Mouse (Mus musculus) layer of hippocampus, adult 11-12 months (tissue): Measurements from ENCODE around the gene Cdh23.

Experiments used
- DNase-seq: peaks from one replicate; pipeline ENCODE4 v3.0.0; 2022; ENCODE audit warnings: low spot score

Gene Cdh23

DNA sequence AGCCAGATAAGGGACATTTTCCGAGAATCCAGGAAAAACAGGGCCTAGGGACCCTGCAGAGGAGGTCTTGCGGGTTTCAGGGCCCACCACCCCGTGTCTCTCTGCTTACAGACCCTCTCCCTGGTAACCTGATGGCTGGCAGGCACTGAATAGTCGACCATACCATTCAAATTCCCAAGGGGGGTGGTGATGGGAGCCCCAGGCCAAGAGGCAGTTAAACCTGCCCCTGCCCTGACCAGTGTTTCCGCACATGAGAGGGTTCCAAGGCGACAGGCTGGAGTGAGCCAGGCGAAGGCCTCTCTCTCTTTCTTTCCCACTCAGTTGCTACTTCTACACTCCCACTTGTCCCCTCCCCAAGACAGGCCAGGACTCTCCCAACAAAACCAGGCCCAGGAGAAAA, 296.8 kb downstream of the Cdh23 start, which contains the start of gene Gm17455:
Gene Gm17455, plus strand, starts transcription at position 278 of the 400 bp plus-strand sequence.
- no peak for DNase-seq

DNA sequence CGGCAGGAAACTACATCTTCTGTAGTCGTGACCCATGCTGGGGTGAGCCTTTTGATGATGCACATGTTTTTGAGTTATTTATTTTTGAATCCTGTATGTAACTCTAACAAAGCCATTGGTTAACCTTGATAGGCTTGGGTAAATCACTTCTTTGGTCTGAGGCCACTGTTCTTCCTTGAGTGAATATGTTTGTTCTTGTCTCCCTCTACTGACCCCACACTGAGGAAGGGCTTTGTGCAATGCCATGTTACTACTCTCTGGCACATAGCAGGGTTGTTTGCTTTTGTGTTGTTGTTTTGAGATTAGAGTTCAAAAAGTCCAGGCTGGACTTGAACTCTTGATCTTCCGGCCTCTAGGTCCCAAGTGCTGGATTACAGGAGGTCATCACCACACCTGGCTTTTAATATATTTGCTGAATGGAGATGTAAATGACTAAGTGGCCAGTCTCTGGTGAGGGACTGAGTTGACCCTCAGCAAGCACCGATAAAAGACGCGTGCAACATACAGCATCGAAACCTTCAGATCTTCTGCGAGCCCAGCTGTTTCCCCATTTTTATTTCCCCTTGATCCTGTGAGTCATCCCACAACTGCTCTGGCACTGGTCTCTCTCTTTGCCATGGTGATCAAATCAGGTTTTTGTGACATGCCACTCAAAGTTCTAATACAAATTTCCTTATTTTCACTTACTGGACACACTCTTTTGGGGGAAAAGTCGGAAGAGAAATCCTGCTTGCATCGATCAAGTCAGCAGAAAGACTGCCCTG, 298.1 kb downstream of the Cdh23 start:
- no peak for DNase-seq

DNA sequence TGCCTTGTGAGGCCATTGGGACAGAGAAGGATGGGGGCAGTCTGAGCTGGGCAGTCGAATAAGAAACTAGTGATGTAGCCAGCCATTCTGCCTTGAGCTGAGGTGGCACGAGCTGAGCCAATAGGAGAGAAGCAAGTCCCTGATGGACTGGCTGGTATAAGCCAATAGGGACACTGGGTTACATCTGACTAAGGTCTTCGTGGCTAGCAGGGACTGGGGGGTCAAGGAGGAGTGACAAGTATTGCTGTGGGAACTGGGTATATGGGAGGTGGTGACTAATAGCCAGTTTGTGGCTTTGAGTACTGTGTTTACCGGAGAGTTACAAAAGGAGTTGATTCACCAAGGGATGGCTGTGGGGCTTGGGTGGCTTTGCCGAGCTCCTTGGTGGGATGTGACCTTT, 300.7 kb downstream of the Cdh23 start:
- DNase-seq, result no peak

DNA sequence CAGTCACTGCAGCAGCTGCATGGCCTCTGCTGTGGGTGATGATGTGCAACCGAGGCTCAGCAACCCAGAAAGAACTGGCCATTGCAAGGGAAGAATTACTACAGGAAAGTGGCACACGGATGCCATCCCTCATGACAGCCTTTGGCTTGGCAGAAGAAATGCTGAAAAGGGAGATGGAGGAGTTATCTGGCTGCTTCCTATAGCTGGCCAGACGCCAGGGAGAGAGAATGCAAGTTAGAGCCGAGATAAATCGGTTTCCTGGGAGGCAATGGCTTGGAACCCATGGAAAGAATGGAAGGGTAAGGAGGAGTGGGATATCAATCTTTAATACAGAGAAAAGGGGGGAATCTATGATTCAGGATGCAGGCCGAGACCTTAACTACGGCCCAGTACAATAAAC, 301.4 kb downstream of the Cdh23 start:
- DNase-seq, result no peak

DNA sequence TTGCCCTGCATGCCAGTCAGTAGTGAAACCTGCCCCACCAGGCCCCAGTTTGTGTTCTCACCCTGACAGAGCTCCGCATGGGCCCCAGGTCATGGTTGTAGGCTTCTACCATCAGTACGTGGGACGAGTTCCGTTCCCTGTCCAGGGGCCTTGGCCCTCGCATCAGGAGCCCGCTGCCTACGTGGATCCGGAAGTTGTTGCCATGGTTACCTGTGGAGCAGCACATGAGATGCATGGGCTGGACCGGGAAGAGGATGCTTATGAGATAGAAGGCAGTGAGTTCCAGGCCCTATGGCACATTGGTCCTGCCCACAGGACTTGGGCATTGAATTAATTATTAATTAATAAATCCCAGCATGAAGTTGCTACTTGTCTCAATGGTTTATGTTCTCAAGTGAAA, 304.6 kb downstream of the Cdh23 start:
- no peak for DNase-seq

DNA sequence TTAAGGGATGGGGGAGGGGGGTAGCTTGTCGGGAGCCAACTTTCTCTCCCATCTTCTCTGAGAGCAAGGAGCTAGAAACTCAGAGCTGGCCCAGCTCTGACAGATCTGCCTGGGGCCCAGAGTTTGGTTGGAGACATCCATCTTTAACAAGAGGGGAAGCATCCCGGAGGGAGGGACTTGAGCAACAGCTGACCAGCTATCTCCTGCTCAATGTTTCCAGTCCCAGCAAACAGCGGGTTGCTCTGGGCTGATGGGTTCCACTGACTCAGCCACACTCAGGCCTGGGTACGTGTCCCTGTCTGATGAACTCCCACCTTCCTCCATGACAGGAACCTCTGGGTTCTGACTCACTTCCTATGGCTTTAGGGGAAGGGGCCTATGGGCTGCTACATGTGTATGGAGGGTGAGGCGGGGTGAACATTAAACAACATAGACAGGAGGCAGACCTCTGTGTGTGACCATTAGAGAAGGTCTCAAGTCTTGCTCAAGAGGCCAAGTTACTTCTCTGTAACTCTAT, 305.3 kb downstream of the Cdh23 start:
- DNase-seq, result no peak

DNA sequence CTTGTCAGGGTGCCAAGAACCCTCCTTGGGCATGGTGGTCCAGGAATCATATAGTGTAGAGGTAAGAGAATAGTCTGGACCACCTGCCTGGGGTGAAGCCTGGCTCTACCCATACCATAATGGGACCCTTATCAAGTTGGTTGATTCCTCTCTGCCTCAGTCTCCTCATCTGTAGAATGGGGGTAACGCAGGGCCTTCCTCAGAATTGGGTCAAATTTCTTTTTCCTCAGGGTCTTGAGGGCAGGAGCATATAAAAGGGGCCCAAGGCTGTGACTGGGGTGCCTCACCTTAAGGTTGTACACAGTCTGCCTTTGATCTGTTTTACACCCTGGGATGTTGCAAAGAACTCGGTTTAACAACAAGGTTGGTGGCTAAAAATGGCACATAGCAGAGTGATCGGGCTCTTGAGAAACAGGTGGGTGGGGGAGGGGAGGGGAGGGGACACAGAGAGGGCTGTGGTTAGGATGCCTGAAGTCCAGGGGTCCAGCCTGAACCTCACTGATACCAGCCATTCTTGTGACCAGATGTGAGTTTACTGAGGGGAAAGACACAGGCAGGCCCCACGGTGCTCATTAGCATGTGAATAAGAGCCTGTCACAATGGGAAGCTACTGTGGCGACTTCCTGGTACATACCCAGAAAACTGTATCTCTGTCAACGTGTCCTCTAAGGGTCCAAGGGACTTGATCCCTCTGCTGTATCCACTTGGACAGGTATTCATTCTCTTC, 305.9 kb downstream of the Cdh23 start:
- DNase-seq, result no peak

DNA sequence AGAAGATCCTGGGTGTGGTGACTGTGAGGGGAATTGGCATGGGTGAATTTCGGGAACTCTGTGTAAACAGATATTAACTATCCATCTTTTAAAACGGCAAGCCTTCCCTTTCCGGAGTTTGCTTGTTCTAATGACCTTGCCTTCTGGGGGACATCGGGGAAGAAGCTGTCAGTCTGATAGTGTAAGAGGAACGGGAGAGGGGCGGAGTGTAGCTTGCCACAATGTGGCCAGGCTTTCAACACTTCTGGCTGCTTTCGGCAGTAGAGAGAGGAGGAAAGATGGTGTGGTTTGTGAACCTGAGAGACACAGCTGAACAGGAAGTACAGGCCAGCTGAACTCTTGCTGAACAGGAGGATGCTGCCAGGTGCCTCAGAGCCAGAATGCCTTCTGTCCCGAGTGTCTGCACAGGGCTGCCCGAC, 306.8 kb downstream of the Cdh23 start:
- DNase-seq, result no peak

DNA sequence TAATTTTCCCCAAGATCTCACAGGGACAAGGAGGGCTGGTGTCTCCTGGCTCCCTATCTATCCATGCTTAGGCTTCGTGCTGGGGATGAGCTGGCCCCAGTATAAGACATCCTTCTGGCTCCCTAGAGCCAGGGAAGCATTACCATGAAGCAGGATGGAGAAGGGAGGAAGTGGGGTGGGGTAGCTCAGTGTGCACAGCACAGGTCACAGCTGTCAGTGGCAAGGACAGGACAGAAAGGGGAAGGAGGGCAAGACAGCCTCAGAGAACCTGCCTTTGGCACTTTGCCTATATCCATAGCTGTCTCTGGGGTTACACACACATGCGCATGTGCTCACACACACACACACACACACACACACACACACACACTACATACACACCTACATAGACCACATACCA, 308.0 kb downstream of the Cdh23 start:
- no peak for DNase-seq

DNA sequence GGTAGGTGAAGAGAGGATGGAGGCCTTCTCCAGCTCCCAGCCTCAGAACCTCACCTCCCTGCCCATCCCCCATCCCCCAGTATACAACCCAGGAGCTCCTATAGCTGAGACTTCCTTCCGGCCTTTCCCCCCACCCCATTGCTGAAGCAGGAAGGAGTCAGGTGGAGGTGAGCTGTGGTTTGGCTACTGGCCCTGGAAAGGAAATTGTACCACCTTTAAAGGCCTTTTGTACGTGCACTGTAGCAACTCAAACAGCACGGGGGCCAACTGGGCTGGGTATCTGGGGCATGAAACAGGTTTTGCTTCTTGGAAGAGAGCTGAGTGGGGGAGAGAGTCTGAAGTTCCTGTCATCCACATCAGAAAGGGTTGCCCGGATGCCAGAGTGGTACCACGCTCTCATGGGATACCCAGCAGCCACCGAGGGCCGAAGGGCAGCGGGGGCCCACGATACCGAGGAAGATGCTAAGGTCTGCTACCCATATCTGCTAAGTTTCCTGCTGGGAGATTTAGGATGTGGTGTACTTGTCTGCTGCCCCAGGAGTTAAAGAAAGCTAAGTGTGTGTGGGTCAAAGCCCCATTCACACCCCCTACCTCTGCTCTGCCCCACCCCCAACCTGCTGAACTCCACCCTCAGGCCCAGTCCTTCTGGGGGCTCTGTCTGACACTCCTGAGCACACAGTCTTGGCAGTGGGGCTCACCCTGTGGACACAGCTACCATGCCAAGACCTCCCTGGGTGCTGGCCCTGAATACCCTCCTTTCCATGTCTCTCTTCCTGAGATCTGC, 315.0 kb downstream of the Cdh23 start:
- no peak for DNase-seq

DNA sequence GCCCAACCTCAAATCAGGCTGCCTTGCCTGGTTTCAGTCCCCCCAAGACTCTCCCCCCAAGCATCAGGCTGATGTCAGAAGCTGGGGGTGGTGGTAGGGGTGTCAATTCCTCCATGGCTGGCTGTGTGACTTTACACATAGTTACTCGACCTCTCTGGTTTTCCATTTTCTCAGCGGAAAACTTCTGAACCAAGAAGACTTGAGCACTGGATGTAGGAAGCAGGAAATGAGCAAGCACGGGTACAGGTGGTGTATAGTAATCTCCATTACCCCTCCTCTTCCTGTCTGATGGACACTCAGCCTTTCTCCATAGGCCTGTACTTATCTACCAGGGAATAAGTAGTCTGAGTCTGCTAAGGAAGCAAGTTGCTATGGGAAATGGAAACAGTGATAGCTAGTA, 316.1 kb downstream of the Cdh23 start:
- DNase-seq, result no peak

DNA sequence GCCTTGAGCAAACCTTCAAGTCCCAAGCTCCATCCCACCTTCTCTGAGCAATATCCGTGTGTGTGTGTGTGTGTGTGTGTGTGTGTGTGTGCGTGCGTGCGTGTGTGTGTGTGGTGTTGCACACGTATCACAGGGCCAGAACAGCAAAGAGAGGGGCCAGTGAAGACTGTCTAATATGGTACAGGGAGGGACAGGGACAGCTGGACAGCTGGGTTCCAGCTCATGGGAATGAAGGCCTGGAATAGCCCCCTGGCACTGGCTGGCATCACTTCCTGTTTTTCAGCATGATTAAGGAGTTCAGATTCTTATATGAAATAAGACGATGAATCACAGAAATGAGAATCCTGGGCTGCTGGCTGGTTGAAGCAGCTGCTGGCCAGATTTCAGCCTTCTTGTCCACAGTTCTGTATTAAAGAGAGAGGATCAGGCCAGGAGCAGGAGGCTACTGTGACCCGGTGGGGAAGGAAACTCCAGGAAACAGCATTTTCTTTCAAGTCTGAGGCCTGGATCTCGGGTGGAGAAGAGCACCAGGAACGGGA, 316.8 kb downstream of the Cdh23 start:
- no peak for DNase-seq

DNA sequence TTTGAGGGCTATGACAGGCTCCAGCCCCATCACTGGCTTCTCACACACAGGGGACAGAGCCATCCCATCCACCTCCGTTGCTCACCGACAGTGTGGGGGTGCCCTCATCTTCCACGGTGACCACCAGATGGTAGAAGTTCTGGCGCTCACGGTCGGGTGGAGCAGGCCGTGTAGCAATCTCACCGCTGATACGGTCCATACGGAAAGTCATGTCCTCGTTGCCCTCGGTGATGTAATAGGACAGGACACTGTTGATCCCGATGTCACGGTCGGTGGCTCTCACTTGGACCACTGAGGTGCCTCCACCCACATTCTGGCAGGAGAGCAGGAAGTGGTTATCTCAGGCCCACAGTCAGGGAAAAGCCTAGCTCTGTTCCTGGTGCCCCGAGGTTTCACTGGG, 319.6 kb downstream of the Cdh23 start:
- no peak for DNase-seq

DNA sequence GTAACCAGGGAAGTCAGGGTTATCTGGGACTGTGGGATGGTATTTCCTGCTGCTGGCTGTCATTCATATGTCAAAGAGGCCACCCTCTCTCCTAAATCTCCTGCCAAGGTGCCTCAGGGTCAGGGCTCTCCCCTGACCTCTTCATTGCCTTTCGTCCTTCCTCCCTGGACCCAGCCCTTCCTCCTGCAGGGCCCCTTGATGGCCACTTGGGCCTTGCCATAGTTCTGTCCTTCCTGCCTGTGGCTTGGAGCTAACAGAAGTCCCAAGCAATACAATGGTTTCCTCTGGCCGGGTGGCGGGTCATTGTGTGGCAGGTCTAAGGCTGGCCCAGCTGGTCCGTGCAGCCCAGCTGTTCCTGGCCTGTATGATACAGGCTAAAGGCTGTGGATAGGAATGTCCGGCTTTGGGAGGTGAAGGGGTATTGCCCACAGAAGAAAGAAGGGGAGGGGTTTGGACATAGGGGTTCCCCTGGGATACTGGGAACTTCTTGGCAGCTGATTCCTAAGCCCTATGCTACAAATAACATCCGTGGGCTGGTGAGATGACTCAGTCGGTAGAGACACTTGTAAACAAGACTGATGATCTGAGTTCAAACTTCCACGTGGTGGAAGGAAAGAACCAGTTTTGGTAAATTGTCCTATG, 322.2 kb downstream of the Cdh23 start:
- DNase-seq, result no peak

DNA sequence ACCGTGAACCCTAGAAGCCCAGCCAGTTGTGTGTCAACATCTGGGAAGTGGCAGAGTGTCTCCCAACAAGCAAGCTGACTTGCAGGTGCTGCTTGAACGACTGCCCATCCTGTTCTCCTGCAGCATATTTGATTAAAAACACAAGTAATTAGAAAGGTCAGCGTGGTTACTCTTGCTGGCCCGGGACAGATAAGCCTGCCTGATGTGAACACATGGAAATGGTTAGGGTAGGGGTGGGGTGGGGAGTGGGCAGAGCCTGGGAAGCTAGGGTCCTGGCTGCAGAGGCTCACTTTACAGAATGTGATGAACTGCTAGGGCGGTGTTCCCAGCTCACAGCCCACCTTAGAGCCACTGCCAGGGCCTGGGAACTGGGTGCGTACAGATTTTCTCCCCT, 322.8 kb downstream of the Cdh23 start:
- DNase-seq, result no peak

DNA sequence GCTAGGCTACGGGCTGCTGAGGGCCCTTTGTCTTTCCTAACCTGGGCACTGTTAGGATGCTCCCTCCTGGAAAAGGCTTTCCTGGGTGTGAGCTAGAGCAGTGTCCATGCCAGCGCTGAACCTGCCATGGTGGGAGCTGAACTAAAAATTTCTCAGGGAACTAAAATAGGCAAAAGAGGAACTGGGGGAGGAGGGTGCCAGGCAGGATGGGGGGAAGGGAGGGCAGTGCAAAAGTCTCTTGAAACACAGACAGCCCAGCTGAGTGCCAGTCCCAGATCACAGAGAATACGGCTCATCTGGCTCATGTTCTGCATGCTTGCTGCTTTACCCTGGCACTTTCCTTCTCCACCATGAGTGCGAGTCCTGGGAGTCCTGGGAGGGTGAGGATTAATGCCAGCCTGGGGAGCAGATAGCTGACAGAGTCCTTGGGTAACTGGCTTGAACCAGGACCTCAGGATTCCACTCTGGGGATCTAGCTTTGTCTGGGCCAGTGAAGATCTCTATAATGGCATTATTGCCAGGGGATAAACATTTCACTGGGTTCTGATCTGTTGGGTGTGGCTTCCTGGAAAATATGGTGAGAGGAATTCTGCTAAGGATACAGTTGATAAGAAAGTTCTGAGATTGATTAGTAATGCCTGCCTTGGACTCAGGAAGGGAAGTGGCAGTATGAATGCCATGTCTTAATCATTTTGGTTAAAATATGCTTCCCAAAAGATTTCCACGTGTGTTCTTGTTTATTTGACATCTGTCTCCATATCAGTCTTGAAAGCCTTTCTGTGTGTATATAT, 324.5 kb downstream of the Cdh23 start:
- peak; percentile 40 for DNase-seq

DNA sequence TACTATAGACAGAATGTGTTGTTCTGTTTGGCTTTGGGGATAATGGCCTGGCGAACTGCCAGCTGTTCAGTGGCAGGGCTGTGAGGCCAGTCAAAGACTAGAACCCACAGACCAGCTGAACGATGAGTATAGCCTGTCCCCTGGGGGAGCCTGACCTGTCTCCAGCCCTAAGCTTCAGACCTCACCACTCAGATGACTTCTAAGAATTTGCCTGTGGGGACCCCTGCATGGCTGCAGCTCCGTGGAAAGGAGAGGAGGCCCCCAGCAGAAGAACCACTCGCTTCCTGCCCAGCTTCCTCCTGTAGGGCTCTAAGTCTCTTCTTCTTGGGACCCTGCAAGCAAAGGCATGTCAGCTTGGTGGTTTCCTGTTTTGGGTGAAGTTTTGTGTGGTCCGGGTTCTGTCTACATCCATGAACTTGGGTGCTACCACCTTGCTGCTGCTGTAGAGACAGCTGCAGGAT, 325.7 kb downstream of the Cdh23 start:
- no peak for DNase-seq

DNA sequence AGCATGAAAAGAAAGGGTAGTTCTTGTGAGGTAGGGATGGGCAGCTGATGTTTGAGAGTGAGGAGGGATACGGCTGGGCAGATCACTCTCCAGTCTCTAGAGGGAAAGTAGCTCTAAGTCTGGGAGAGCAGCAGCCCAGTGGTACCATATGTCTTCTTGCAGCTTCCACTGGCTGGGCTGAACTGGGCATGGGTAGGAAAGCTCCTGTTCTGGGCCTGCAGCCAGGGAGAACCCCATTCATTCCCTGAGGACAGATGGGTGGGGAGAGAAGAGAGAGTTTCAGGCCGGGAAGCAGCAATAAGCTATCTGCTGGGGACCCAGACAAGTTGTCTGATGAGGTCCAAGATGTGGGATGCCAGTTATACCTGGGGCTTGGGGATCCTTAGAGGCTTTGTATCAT, 326.2 kb downstream of the Cdh23 start:
- no peak for DNase-seq

DNA sequence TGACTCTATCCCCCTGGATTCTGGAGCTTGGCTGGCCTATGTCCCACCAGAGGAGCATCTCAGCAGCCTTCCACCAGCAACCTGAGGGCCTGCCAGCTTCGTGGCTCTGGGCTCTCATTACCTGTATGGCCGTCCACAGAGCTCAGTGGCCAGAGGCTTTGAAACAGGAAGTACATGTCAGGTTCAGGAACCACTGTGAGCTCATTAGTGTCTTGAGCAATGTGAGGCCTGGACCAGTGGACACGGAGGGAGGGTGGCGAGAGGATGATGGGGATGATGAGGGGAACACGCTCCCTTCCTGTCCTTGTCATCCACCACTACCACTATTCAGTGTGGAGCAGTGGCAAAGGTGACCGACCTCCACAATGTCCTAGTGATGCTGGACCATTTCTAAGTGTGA, 326.9 kb downstream of the Cdh23 start:
- DNase-seq, result no peak

DNA sequence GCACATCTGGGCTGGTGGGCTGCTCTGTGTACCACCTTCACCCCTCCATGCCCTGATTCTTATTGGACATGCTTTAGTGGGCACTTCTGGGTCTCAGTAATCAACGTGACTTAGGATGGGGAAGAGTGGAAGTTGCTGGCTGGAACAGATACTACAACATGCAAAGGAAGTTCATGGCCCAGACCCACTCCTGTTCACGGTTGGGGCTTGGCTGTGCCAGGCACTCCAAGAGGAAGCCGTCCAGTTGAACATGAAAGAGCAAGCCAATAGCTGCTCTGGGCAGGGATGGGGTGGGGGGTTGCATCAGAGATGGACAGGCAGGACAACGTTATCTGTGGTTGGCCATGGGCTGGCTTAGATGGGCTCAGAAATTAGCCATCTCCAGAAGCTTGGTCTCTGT, 328.4 kb downstream of the Cdh23 start:
- no peak for DNase-seq

DNA sequence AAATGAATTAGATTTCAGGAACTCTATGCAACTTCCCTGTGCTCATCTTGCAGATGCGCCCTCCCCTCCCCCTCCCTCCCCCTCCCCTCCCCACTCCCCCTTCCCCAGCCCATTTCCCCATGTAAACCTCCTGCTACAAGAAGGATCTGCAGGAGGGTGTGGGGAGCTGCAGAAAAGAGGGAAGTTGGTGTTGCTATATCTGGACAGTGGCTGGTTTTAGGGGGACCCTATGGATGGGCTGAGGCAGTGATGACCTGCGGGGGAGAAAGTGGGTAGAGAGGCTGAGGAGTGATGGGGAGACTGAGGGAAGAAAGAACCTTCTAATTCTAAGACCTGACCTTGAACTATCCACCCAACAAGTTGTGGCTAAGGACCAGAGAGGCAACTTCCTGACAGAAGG, 329.1 kb downstream of the Cdh23 start:
- DNase-seq, result peak; percentile 41
